Mouse (Mus musculus) heart, embryonic 14.5 days (tissue): ENCODE measurements around the gene Foxn3. TPM values are rescaled to one million over a fixed set of nuclear protein-coding genes. Genes with fewer than 3 reads are reported as not detected.

ENCODE experiments used
- ATAC-seq: fragments of 200-750 bp; cut with Nextera tagmentation; 2 replicates; pipeline ENCODE4 v1.8.0; 2017; ENCODE audit warnings: low read depth, moderate TSS enrichment; ENCODE audit not compliant: insufficient number of reproducible peaks, insufficient read depth, low FRiP score
- H3K27ac ChIP-seq, 2 experiments: fragments of 200-500 bp in 1 of 2; fragments of 300-500 bp in 1 of 2; sonication (generic) in 1 of 2; replicated peaks in 1 of 2; 2 replicates each; pipeline ENCODE4 v1.5.1; 2012 to 2014; ENCODE audit warnings: low read depth in 2 of 2, low read length in 2 of 2, control low read depth in 1 of 2, mild to moderate bottlenecking in 1 of 2, mixed read lengths in 1 of 2; ENCODE audit not compliant: control insufficient read depth in 1 of 2, insufficient read depth in 1 of 2
- H3K27me3 ChIP-seq: fragments of 300-500 bp; sonication (generic); 2 replicates; pipeline ENCODE4 v1.6.1; 2014; ENCODE audit warnings: mild to moderate bottlenecking, low read length, control low read depth; ENCODE audit not compliant: control insufficient read depth, insufficient read depth
- H3K36me3 ChIP-seq: fragments of 300-500 bp; sonication (generic); 2 replicates; pipeline ENCODE4 v1.6.1; 2014; ENCODE audit warnings: mild to moderate bottlenecking, control low read depth, low read length, mixed read lengths; ENCODE audit not compliant: control insufficient read depth, insufficient read depth
- H3K4me1 ChIP-seq, 2 experiments: fragments of 200-500 bp in 1 of 2; fragments of 300-500 bp in 1 of 2; sonication (generic) in 1 of 2; 2 replicates each; pipeline ENCODE4 v1.6.1; 2012 to 2014; ENCODE audit warnings: low read length in 2 of 2, control low read depth in 1 of 2, mixed read lengths in 1 of 2; ENCODE audit not compliant: control insufficient read depth in 2 of 2, insufficient read depth in 2 of 2
- H3K4me2 ChIP-seq: fragments of 300-500 bp; sonication (generic); 2 replicates; pipeline ENCODE4 v1.6.1; 2014; ENCODE audit warnings: mild to moderate bottlenecking, low read length
- H3K4me3 ChIP-seq, 2 experiments: fragments of 200-500 bp in 1 of 2; fragments of 300-500 bp in 1 of 2; sonication (generic) in 1 of 2; 2 replicates each; pipeline ENCODE4 v1.5.1; 2012 to 2014; ENCODE audit warnings: low read length in 2 of 2, mild to moderate bottlenecking in 2 of 2, control low read depth in 1 of 2, low read depth in 1 of 2, moderate library complexity in 1 of 2; ENCODE audit not compliant: control insufficient read depth in 1 of 2, insufficient read depth in 1 of 2
- H3K9ac ChIP-seq: fragments of 300-500 bp; sonication (generic); 2 replicates; pipeline ENCODE4 v1.6.1; 2014; ENCODE audit warnings: mild to moderate bottlenecking, low read length
- H3K9me3 ChIP-seq: fragments of 300-500 bp; sonication (generic); 2 replicates; pipeline ENCODE4 v1.6.1; 2016; ENCODE audit warnings: low read length, control low read depth; ENCODE audit not compliant: control insufficient read depth
- WGBS: fragments of 180-500 bp; shearing (Covaris S2); extraction: QIAGEN DNeasy Blood & Tissue Kit; methylation state at CpG from one replicate; pipeline ENCODE4 v1.1.7; 2014; 5-methylcytosine and 5-hydroxymethylcytosine counted together
- polyA plus RNA-seq: library from polyadenylated mRNA; unstranded; fragments of >200 nt; fragmentation: Nextera tagmentation; extraction: Ambion mirVana; gene quantifications from 2 replicates; pipeline ENCODE4 v1.2.1, GENCODE M21; 2014

Gene Foxn3
- polyA plus RNA-seq, 1 experiment from 2014 or later, result 81.0 TPM

DNA sequence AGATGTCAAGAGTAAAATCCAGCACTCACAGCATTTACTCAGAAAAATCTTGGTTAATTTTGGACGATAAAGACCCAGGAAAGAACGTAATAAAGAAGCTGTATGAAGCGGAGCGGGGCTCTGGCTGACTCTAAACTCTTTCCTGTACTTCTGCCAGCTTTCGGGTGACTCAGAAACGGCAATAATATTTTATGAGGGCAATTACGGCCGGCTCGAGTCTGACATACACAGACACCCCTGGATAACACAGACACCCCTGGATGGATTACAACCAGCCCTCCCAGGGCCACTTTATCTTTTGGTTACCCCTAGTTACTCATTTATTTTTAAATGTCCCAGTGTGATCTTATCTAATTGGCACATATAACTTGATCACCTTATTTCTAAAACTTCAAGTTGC lies 211.7 kb downstream of the Foxn3 start:
- Histone ChIP-seq H3K36me3 (no peaks in the 10 kb centered on the region), H3K9ac (no peak overlapping the region; the same call in 1 of the 2 replicates), H3K27me3 (no peaks in the 10 kb centered on the region), H3K4me3 (no peak overlapping the region), H3K4me1 (peaks cover 40 to 66% of the 10 kb centered on the region in 2 experiments), H3K27ac (0 out of 4 replicates have a peak overlapping the region, but pooled peaks of 1 of the 2 experiments have one; percentile 8), H3K9me3 (no peaks in the 10 kb centered on the region), H3K4me2 (no peak overlapping the region)
- 74% methylated on average over 9 of the region's 9 CpGs for WGBS
- ATAC-seq, result no peak

DNA sequence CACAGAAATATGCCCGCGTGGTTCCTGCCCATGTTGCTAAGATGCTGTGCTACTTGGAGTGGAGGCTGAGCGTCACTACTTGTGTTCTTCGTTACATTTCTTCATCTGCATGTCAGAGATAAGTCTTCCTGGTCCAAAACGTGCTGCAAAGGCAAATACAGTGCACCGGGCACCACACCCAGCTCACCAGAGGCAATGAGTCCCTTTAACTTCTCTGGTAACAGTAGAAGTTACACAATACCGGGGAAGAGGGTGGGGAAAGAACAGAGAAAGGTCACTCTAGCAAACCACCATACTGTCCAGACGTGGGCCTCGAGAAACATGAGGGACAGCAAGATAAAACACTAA lies 213.8 kb downstream of the Foxn3 start:
- Histone ChIP-seq H3K9ac (no peak overlapping the region), H3K9me3 (no peaks in the 10 kb centered on the region), H3K4me3 (no peak overlapping the region), H3K27me3 (no peaks in the 10 kb centered on the region), H3K36me3 (no peaks in the 10 kb centered on the region), H3K4me2 (no peak overlapping the region), H3K27ac (no peak overlapping the region; a peak in 1 of 4 replicates), H3K4me1 (peaks cover 42 to 63% of the 10 kb centered on the region in 2 experiments)
- no peak for ATAC-seq
- 55% methylated on average over 9 of the region's 9 CpGs for WGBS

DNA sequence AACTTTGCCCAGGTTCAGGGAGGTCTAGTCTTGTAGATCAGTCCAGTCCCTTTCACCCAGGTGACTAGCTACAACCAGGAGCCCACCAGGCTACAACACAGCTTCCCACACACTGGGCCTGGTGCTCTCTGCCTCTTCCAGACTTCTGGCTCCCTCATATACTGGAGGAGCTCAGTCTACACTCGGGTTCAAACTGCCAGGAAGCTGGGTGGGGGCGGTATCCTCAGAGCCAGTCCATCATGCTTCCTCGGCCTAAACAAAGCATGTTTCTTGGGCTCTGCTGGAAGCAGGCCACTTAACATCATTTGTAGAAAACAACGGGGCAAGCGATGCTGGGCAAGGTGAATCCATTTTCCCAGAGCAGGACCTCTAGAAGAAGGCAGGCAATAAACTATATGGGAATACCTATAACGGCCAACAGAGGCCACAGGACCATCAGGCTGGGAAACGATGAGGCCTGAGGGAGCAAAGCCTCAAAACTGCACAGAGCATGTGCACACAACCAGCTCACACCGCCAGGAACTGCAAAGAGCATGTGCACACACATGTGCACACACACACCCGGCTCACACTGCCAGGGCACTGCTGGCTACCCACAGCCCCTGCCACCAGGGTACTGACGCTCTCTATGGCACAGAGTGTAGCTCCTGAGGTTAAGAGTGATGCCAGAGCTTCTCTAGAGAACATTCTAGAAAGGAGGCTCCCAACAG lies 214.3 kb downstream of the Foxn3 start:
- WGBS, result 71% methylated on average over 10 of the region's 10 CpGs
- H3K27ac ChIP-seq, result peak overlapping the region; percentile 18 to 47; a peak in 3 of 4 replicates
- ATAC-seq, result no peak
- H3K4me3 ChIP-seq, result no peak overlapping the region
- peak overlapping the region; percentile 46; the same call in 1 of the 2 replicates for H3K9ac ChIP-seq
- peaks cover 42 to 63% of the 10 kb centered on the region in 2 experiments for H3K4me1 ChIP-seq
- no peaks in the 10 kb centered on the region for H3K9me3 ChIP-seq
- H3K36me3 ChIP-seq, result no peaks in the 10 kb centered on the region
- no peak overlapping the region for H3K4me2 ChIP-seq
- H3K27me3 ChIP-seq, result no peaks in the 10 kb centered on the region

- Histone ChIP-seq H3K9ac (no peak overlapping the region), H3K27me3 (no peaks in the 10 kb centered on the region), H3K4me3 (no peak overlapping the region), H3K36me3 (no peaks in the 10 kb centered on the region), H3K27ac (no peak overlapping the region), H3K4me2 (no peak overlapping the region), H3K4me1 (peaks cover 35 to 56% of the 10 kb centered on the region in 2 experiments), H3K9me3 (no peaks in the 10 kb centered on the region)
- 66% methylated on average over 3 of the region's 3 CpGs for WGBS
- ATAC-seq, result no peak
Measured at GRCm38 (mm10) chr12:99347512-99347911, 215.9 kb downstream of the Foxn3 start.

- WGBS, result 63% methylated on average over 3 of the region's 3 CpGs
- Histone ChIP-seq H3K9ac (no peak overlapping the region), H3K4me2 (no peak overlapping the region), H3K36me3 (no peaks in the 10 kb centered on the region), H3K27me3 (no peaks in the 10 kb centered on the region), H3K27ac (peak overlapping the region in 1 of 2 experiments; percentile 44; a peak in 1 of 4 replicates), H3K9me3 (no peaks in the 10 kb centered on the region), H3K4me1 (peaks cover 33 to 56% of the 10 kb centered on the region in 2 experiments), H3K4me3 (no peak overlapping the region)
- ATAC-seq, result no peak
Measured at GRCm38 (mm10) chr12:99346982-99347381, 216.4 kb downstream of the Foxn3 start.

GRCm38 (mm10) chr12:99345323-99345722 lies 218.1 kb downstream of the Foxn3 start:
- no peak for ATAC-seq
- Histone ChIP-seq H3K36me3 (peaks cover 8% of the 10 kb centered on the region), H3K27ac (peak overlapping the region in 1 of 2 experiments; percentile 39; a peak in 2 of 4 replicates), H3K4me2 (no peak overlapping the region), H3K27me3 (no peaks in the 10 kb centered on the region), H3K4me1 (peaks cover 36 to 66% of the 10 kb centered on the region in 2 experiments), H3K9me3 (no peaks in the 10 kb centered on the region), H3K9ac (no peak overlapping the region), H3K4me3 (no peak overlapping the region)
- 75% methylated on average over 4 of the region's 4 CpGs for WGBS

GRCm38 (mm10) chr12:99343378-99343777 lies 220.0 kb downstream of the Foxn3 start:
- H3K4me3 ChIP-seq, result no peak overlapping the region
- no peaks in the 10 kb centered on the region for H3K9me3 ChIP-seq
- H3K27ac ChIP-seq, result no peak overlapping the region
- H3K4me1 ChIP-seq, result peaks cover 26 to 59% of the 10 kb centered on the region in 2 experiments
- no peak for ATAC-seq
- no peak overlapping the region for H3K4me2 ChIP-seq
- peaks cover 14% of the 10 kb centered on the region for H3K36me3 ChIP-seq
- WGBS, result 97% methylated on average over 2 of the region's 2 CpGs
- no peak overlapping the region for H3K9ac ChIP-seq
- no peaks in the 10 kb centered on the region for H3K27me3 ChIP-seq
